Mouse (Mus musculus) neural tube, embryonic 14.5 days (tissue): ENCODE measurements around the gene Mtmr11. TPM values are rescaled to one million over a fixed set of nuclear protein-coding genes. Genes with fewer than 3 reads are reported as not detected.

Experiments
- ATAC-seq: fragments of 200-750 bp; cut with Nextera tagmentation; 2 replicates; pipeline ENCODE4 v1.8.0; 2017; ENCODE audit warnings: low read depth, mild to moderate bottlenecking, moderate TSS enrichment, moderate library complexity
- H3K27ac ChIP-seq: fragments of 300-500 bp; sonication (generic); 2 replicates; pipeline ENCODE4 v1.5.1; 2014; ENCODE audit warnings: low read depth, mild to moderate bottlenecking, control low read depth, low read length, moderate library complexity, mixed read lengths
- H3K27me3 ChIP-seq: fragments of 300-500 bp; sonication (generic); 2 replicates; pipeline ENCODE4 v1.6.1; 2014; ENCODE audit warnings: low read length; ENCODE audit not compliant: control insufficient read depth, insufficient read depth
- H3K36me3 ChIP-seq: fragments of 300-500 bp; sonication (generic); 2 replicates; pipeline ENCODE4 v1.6.1; 2014; ENCODE audit warnings: low read length, mixed read lengths; ENCODE audit not compliant: control insufficient read depth, insufficient read depth
- H3K4me1 ChIP-seq: fragments of 300-500 bp; sonication (generic); 2 replicates; pipeline ENCODE4 v1.6.1; 2014; ENCODE audit warnings: low read length; ENCODE audit not compliant: control insufficient read depth, insufficient read depth
- H3K4me2 ChIP-seq: fragments of 300-500 bp; sonication (generic); 2 replicates; pipeline ENCODE4 v1.6.1; 2014; ENCODE audit warnings: mild to moderate bottlenecking, low read depth, low read length, control low read depth
- H3K4me3 ChIP-seq: fragments of 300-500 bp; sonication (generic); 2 replicates; pipeline ENCODE4 v1.5.1; 2014; ENCODE audit warnings: low read depth, low read length, control low read depth, mixed read lengths
- H3K9ac ChIP-seq: fragments of 300-500 bp; sonication (generic); replicated peaks from 2 replicates; pipeline ENCODE4 v1.6.1; 2014; ENCODE audit warnings: low read depth, mild to moderate bottlenecking, control low read depth, low read length, mixed read lengths
- H3K9me3 ChIP-seq: fragments of 300-500 bp; sonication (generic); 2 replicates; pipeline ENCODE4 v1.6.1; 2016; ENCODE audit warnings: low read length; ENCODE audit not compliant: control insufficient read depth
- WGBS: fragments of 180-500 bp; shearing (Covaris S2); extraction: QIAGEN DNeasy Blood & Tissue Kit; methylation state at CpG from one replicate; pipeline ENCODE4 v1.1.7; 2014; 5-methylcytosine and 5-hydroxymethylcytosine counted together
- polyA plus RNA-seq: library from polyadenylated mRNA; unstranded; fragments of >200 nt; fragmentation: Nextera tagmentation; extraction: Ambion mirVana; gene quantifications from 2 replicates; pipeline ENCODE4 v1.2.1, GENCODE M21; 2014

The Mtmr11 gene
- polyA plus RNA-seq, 1 experiment from 2014 or later: 11.6 TPM

DNA sequence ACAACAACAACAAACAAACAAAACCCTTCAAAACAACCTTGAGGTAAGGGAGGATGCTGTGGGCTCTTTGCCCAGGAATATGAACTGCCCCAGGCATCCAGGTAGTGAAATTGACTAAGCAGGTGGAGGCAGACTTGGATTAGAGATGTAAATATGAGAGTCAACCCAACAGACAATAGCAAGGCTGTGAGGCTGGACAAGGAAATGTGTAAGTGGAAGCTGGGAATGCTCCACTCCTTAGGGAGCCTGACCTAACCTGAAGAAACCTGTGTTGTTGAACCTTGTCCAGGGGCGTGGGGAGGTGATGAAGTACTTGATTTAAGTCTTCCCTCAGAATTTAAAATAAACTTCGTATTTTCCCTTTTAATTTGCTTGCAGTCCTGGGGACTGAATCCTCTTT lies 17.1 kb downstream of the Mtmr11 start:
- peaks cover 17% of the 10 kb centered on the region for H3K4me1 ChIP-seq
- no peak overlapping the region for H3K4me3 ChIP-seq
- no peak overlapping the region for H3K27ac ChIP-seq
- H3K36me3 ChIP-seq: peaks cover 20% of the 10 kb centered on the region
- H3K9me3 ChIP-seq: no peaks in the 10 kb centered on the region
- WGBS: 81% methylated on average over 2 of the region's 2 CpGs
- no peak for ATAC-seq
- H3K27me3 ChIP-seq: no peaks in the 10 kb centered on the region
- H3K9ac ChIP-seq: no peak overlapping the region
- H3K4me2 ChIP-seq: no peak overlapping the region

DNA sequence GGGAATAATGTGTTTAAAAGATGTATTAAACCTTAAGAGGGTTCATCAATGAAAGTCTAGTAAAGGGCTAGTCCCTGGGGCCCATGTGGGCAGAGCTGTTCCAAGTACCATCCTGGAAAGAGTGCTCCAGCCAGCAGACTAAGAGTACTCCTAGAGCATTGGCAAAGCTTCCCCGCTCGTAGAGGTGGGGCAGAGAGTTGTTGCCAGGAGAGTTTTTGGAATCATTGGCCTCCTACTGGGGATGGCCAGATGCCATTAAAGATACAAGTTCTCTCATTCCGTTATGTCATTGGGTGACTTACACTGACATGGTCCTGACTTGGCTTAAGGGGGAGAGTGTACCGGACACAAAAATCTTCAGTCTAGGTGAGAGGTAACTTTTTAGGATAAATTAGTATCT lies 17.7 kb downstream of the Mtmr11 start:
- Histone ChIP-seq H3K9ac (no peak overlapping the region), H3K4me1 (peaks cover 17% of the 10 kb centered on the region), H3K36me3 (peaks cover 20% of the 10 kb centered on the region), H3K4me2 (no peak overlapping the region), H3K27me3 (no peaks in the 10 kb centered on the region), H3K27ac (no peak overlapping the region), H3K4me3 (no peak overlapping the region), H3K9me3 (no peaks in the 10 kb centered on the region)
- ATAC-seq: no peak
- 59% methylated on average over 4 of the region's 4 CpGs for WGBS

DNA sequence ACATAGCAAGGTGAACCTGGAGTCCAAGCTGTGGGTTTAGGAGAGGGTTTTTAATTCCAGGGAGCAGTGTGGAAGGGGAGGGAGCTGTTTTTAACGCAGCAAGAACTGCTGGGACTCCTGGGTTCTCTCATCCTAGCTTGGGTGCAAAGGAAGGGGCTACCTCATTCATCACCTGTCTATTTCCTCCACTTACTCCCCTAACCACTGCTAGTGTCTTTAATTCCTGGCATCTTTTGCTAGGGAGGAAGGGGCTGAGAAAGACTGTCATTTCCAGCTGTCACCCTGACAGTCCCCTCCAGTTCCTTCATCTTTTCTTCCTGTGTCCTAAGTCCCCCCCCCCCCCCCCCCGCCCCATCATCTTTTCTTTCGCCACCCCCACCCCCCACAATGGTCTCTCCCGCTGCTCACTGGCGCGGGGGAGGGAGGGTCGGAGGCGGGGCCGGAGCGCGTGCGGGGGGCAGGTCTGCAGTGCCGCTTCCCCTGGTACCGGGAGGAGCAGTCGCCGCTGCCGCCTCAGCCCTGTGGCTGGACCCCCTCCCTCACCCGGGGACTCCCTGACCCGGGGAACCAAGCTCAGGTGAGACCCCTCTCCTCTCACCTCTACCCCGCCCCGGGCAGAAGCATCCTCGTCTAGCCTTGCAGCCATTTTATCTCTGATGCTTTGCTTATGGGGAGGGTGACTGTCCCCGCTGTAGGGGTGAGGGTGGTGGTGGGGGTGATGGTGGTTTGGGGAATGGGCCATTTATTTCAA lies 19.1 kb downstream of the Mtmr11 start, which contains the start of gene Sv2a:
Gene Sv2a (plus strand): TSS at position 425 of the 751 bp plus-strand sequence.
- Histone ChIP-seq H3K27ac (peak within 1 kb of the TSS; percentile 77), H3K27me3 (no peaks in the 10 kb centered on the region), H3K9me3 (no peaks in the 10 kb centered on the region), H3K4me1 (peaks cover 17% of the 10 kb centered on the region), H3K4me3 (peak within 1 kb of the TSS; percentile 58), H3K36me3 (peaks cover 17% of the 10 kb centered on the region), H3K4me2 (peak within 1 kb of the TSS; percentile 74), H3K9ac (peak within 1 kb of the TSS; percentile 83)
- ATAC-seq: peak; percentile 73
- 0% methylated on average over 17 of the region's 23 CpGs for WGBS

DNA sequence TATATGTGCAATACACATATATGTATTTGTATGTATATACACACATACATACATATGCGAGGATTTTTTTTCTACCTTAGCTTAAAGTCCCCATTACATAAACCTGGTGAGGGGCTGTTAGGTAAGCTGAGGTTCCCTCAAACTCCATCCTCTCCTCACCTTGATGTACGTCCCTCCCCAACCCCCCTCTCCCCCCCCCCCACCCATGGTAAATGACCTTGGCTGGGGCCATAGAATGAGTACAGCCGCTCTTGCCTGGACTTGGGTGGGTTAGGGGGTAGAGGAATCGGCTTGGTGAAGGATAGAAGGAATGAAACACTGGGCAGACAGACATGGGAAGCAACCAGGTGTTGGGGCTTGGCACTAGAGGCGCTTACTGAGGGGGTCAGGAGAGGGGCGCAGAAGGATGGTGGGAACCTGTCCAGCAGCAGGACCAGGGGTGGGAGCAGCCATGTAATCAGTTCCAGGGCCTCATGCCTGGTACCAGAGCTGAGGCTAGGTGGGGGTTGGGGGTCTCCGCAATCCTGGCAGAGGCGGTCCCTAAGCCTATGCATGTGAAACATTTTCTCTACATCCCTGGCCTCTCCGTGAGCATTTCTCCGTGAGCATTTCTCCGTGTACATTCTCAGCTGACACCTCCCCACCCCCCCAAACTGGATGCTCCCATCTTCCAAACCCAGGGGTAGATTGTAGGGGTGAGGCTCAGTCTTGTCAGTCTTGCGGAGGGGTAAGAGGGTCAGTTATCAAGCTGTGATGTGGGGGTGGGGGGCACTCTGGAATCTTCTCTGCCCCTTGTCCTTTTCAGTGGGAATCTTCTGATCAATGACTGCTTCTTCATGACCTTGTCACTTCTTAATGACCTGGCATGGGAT lies 19.9 kb downstream of the Mtmr11 start:
- WGBS: 32% methylated on average over 12 of the region's 12 CpGs

DNA sequence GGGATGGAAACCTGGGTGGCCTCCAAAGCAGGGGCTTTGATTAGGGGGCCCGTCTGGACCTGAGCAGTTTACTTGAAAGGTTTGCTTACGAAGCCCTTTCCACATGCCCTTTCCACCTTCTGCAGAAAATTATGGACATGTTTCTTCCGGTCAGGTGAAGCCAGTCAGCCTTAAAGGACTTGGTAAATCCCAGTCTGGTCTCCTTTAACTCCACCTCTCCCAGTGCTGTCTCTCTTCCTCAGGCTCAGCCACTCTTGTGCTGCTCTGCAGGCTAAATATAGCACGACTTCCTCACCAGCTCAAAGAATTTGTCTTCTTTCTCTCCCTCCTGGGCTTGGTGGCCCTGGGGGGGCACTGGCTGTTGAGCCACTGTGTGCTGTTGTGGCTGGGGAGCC lies 20.6 kb downstream of the Mtmr11 start:
- Histone ChIP-seq H3K4me2 (peak overlapping the region; percentile 74), H3K9me3 (no peaks in the 10 kb centered on the region), H3K4me3 (peak overlapping the region; percentile 58), H3K4me1 (peaks cover 17% of the 10 kb centered on the region), H3K9ac (peak overlapping the region; percentile 83), H3K36me3 (peaks cover 15% of the 10 kb centered on the region), H3K27ac (peak overlapping the region; percentile 77; the same call in 1 of the 2 replicates), H3K27me3 (no peaks in the 10 kb centered on the region)
- 36% methylated on average over 4 of the region's 4 CpGs for WGBS
- no peak for ATAC-seq

More for the DNA sequence above, 19.9 kb downstream of the Mtmr11 start:
- Histone ChIP-seq H3K4me1 (peaks cover 17% of the 10 kb centered on the region), H3K9ac (peak overlapping the region; percentile 83), H3K27ac (peak overlapping the region; percentile 77), H3K27me3 (no peaks in the 10 kb centered on the region), H3K4me2 (peak overlapping the region; percentile 74), H3K9me3 (no peaks in the 10 kb centered on the region), H3K4me3 (peak overlapping the region; percentile 58), H3K36me3 (peaks cover 12% of the 10 kb centered on the region)
- ATAC-seq: peak; percentile 52

DNA sequence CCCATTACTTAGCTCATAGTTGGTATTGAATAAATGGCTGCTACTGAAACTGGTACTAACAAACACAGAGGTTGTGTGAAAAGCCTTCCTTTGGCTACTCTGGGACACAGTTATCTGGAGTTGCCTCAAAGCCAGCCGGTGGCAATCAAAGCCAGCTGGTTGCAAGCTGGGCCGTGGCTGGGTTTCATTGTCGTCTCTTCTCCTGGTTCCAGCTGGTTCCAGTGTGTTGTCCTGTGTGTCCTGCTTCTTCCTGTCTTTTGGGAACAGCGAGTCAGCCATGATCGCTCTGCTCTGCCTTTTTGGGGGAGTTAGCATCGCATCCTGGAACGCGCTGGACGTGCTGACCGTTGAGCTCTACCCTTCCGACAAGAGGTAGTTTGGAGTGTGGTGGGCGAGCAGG lies 31.2 kb downstream of the Mtmr11 start:
- Histone ChIP-seq H3K27ac (no peak overlapping the region), H3K9me3 (no peaks in the 10 kb centered on the region), H3K27me3 (no peaks in the 10 kb centered on the region), H3K36me3 (peaks cover 38% of the 10 kb centered on the region), H3K4me3 (no peak overlapping the region), H3K9ac (no peak overlapping the region), H3K4me1 (peaks cover 10% of the 10 kb centered on the region; the same call in 1 of the 2 replicates), H3K4me2 (no peak overlapping the region)
- no peak for ATAC-seq
- 67% methylated on average over 12 of the region's 12 CpGs for WGBS

DNA sequence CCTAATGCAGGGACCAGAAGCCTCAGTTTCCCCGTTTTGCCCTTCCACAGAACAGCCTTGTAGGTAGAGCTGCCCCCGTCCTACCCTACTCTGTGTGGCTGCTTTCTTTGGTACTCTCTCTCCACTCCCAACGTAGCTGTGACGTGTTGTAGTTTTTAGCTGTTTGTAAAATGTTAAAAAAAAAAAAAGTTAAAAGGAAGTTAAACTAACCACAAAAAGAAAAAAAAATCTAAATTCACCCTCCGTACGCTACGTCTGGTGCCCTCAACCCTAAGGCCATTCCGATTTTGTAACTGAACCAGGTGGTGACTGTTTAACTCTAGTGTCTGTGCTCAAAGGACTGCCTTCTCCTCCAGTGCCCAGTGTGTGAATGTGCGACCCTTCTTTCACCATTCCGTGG lies 33.2 kb downstream of the Mtmr11 start:
- no peak overlapping the region for H3K4me3 ChIP-seq
- H3K27ac ChIP-seq: no peak overlapping the region
- H3K4me2 ChIP-seq: no peak overlapping the region
- H3K9me3 ChIP-seq: no peaks in the 10 kb centered on the region
- H3K4me1 ChIP-seq: peaks cover 11% of the 10 kb centered on the region; the same call in 1 of the 2 replicates
- H3K27me3 ChIP-seq: no peaks in the 10 kb centered on the region
- no peak for ATAC-seq
- peaks cover 29% of the 10 kb centered on the region for H3K36me3 ChIP-seq
- no peak overlapping the region for H3K9ac ChIP-seq
- 89% methylated on average over 10 of the region's 10 CpGs for WGBS

DNA sequence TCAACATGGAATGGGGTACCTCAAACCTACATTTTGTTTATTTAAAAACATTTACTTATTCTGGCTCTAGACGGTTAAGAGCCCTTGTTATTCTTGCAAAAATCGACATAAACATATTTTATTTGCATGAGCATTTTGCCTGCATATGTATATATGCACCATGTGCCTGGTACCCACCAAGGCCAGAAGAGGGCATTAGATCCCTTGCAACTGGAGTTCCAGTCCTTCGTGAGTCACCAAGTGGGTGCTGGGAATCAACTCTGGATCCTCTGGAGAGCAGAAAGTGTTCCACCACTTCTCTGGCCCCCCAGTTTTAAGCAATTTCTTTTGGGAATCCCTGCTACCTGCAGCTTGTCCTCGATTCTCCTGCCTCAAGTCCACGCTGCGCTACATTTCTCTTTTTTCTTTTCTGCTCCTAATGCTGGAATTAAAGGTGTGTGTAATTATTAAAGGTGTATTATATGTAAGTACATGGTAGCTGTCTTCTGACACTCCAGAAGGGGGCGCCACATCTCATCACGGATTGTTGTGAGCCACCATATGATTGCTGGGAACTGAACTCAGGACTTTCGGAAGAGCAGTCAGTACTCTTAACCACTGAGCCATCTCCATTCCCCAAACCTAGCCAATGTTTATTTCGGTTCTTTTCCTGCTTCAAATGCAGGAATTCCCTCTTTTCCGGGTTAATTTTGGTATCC lies 34.0 kb downstream of the Mtmr11 start:
- no peak overlapping the region for H3K4me3 ChIP-seq
- WGBS: 96% methylated on average over 11 of the region's 11 CpGs
- no peak overlapping the region; the same call in 1 of the 2 replicates for H3K27ac ChIP-seq
- H3K9me3 ChIP-seq: no peaks in the 10 kb centered on the region
- H3K9ac ChIP-seq: no peak overlapping the region
- no peak for ATAC-seq
- H3K36me3 ChIP-seq: peaks cover 21% of the 10 kb centered on the region; the same call in 1 of the 2 replicates
- peaks cover 11% of the 10 kb centered on the region; the same call in 1 of the 2 replicates for H3K4me1 ChIP-seq
- H3K27me3 ChIP-seq: no peaks in the 10 kb centered on the region
- peak overlapping the region; percentile 95; the same call in 1 of the 2 replicates for H3K4me2 ChIP-seq
